Mouse (Mus musculus): Measurements from ENCODE around the gene Olfr692.
"Not testable (repeated sequence)": the region's sequence is repeated elsewhere in the genome, so short reads cannot be mapped to it uniquely, and the experiment has no call there.

GRCm38 (mm10) chr7:105356487-105356886, 11.5 kb upstream of the Olfr692 start:
- TF ChIP-seq CTCF, EP300 (IDR thresholded peaks at IDR 0.05): not testable (repeated sequence)
